Mouse (Mus musculus) small intestine, adult 2 months (tissue): ENCODE data around the gene Exoc3l2.

Source experiments
- CTCF ChIP-seq: fragments of 200-500 bp; IDR thresholded peaks from 2 replicates; pipeline ENCODE4 v1.5.1; 2012; ENCODE audit warnings: low read depth, mild to moderate bottlenecking, control low read depth, inconsistent platforms, low read length, moderate library complexity, mixed read lengths; ENCODE audit not compliant: insufficient replicate concordance, insufficient read length; ENCODE audit errors: extremely low read depth
- POLR2A ChIP-seq: fragments of 200-500 bp; IDR thresholded peaks from 2 replicates; pipeline ENCODE4 v1.6.1; 2012; ENCODE audit warnings: low read depth, mild to moderate bottlenecking, control low read depth, inconsistent platforms, low read length, moderate library complexity

GRCm38 (mm10) chr7:19531077-19531476, 67.9 kb downstream of the Exoc3l2 start:
- TF ChIP-seq CTCF (peak; percentile 43; the same call in 1 of the 2 replicates), POLR2A (no peak)
